Mouse (Mus musculus) limb, embryonic 11.5 days (tissue): ENCODE measurements around the gene Rsph3b. TPM values are rescaled to one million over a fixed set of nuclear protein-coding genes. Genes with fewer than 3 reads are reported as not detected.

Source experiments
- ATAC-seq: fragments of 200-750 bp; cut with Nextera tagmentation; 2 replicates; pipeline ENCODE4 v1.8.0; 2017; ENCODE audit warnings: low read depth; ENCODE audit not compliant: insufficient number of reproducible peaks, low FRiP score, low TSS enrichment
- DNase-seq: peaks from one replicate; pipeline ENCODE4 v3.0.0-alpha.2; 2015; ENCODE audit warnings: low spot score
- H3K27ac ChIP-seq: fragments of 300-500 bp; sonication (generic); replicated peaks from 2 replicates; pipeline ENCODE4 v1.5.1; 2014; ENCODE audit warnings: low read depth, mild to moderate bottlenecking, low read length
- H3K27me3 ChIP-seq: fragments of 300-500 bp; sonication (generic); 2 replicates; pipeline ENCODE4 v1.6.1; 2014; ENCODE audit warnings: mild to moderate bottlenecking, low read length, mixed read lengths; ENCODE audit not compliant: control insufficient read depth, insufficient read depth
- H3K36me3 ChIP-seq: fragments of 300-500 bp; sonication (generic); 2 replicates; pipeline ENCODE4 v1.6.1; 2014; ENCODE audit warnings: mild to moderate bottlenecking, low read length, moderate library complexity, mixed read lengths; ENCODE audit not compliant: control insufficient read depth, insufficient read depth
- H3K4me1 ChIP-seq: fragments of 300-500 bp; sonication (generic); 2 replicates; pipeline ENCODE4 v1.6.1; 2014; ENCODE audit warnings: low read length, mixed read lengths; ENCODE audit not compliant: control insufficient read depth, insufficient read depth
- H3K4me2 ChIP-seq: fragments of 300-500 bp; sonication (generic); 2 replicates; pipeline ENCODE4 v1.6.1; 2014; ENCODE audit warnings: low read depth, mild to moderate bottlenecking, moderate library complexity; ENCODE audit not compliant: severe bottlenecking
- H3K4me3 ChIP-seq: fragments of 300-500 bp; sonication (generic); 2 replicates; pipeline ENCODE4 v1.5.1; 2014; ENCODE audit warnings: low read depth, low read length
- H3K9ac ChIP-seq: fragments of 300-500 bp; sonication (generic); 2 replicates; pipeline ENCODE4 v1.6.1; 2014; ENCODE audit warnings: mild to moderate bottlenecking, low read length
- H3K9me3 ChIP-seq: fragments of 300-500 bp; sonication (generic); 2 replicates; pipeline ENCODE4 v1.6.1; 2016; ENCODE audit warnings: low read length; ENCODE audit not compliant: control insufficient read depth
- WGBS: fragments of 180-500 bp; shearing (Covaris S2); extraction: QIAGEN DNeasy Blood & Tissue Kit; methylation state at CpG from one replicate; pipeline ENCODE4 v1.1.7; 2014; 5-methylcytosine and 5-hydroxymethylcytosine counted together
- polyA plus RNA-seq: library from polyadenylated mRNA; unstranded; fragments of >200 nt; fragmentation: Nextera tagmentation; extraction: Ambion mirVana; gene quantifications from 2 replicates; pipeline ENCODE4 v1.2.1, GENCODE M21; 2014

The Rsph3b gene
- polyA plus RNA-seq, 1 experiment from 2014 or later, result 41.9 TPM

DNA sequence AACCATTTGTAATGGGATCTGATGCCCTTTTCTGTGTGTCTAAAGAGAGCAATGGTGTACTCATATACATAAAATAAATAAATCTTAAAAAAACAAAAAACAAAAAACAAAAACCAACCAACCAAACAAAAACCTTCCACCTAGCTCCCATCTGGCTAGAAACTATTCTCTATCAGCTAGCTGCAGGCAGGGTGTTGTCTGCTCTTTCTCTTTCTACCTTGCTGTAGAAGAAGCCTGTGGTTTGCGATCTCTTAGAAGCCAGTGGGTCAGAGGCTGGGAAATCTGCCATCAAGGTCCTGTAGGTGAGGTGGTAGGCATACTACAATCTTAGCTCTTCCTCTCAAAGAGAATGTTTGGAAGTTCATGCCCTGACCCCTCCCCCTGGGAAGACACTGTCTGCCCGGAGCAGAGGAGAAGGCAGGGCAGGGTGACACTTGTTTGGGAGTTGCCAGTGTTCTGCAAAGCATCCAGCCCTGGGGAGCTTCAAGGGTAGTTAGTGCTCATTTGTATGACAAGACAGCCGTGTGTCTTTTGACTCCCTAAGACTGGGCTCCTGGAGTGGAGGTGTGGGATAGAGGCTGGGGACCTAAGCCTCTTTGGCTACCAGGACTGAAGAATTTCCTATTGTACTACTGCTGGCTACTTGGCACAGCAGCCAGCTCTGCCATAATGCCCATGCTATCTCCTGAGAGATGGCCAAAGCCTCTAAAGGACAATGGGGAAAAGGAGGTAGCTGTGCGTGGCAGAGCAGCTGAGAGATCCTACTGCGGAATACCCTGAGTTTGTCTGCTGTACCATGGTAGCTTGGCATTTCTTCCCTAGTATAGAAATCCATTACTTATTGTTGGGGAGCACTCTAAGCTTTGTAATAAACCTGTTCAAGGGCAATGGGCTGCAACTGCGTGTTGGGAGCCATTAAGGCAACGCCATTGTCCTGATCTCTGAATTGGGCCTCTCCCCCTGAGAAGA is 56.2 kb downstream of the Rsph3b start:
- no peak overlapping the region for H3K27ac ChIP-seq
- H3K9ac ChIP-seq, result no peak overlapping the region
- 81% methylated on average over 7 of the region's 7 CpGs for WGBS
- no peaks in the 10 kb centered on the region for H3K9me3 ChIP-seq
- H3K4me1 ChIP-seq, result no peaks in the 10 kb centered on the region
- H3K27me3 ChIP-seq, result no peaks in the 10 kb centered on the region
- no peaks in the 10 kb centered on the region for H3K36me3 ChIP-seq
- DNase-seq (no peak), ATAC-seq (no peak)
- no peak overlapping the region for H3K4me3 ChIP-seq
- no peak overlapping the region for H3K4me2 ChIP-seq

DNA sequence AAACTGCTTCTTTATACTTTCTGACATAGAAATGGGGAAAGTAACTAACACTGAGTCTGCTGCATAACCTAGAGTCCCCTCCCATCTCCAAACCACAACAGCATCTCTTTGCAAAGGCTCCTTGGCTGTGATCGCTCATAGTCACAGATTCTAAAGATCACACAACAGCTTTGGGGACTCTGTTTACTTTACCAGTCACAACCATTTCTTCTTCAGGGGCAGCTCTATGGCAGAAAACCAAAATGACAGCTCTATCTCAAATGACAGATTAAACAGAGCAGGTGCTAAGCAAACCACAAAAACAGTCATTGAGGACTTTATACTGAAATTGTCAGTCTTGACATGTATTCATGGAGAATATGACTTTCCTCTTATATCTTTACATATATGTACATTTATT is 62.0 kb downstream of the Rsph3b start:
- Histone ChIP-seq H3K4me3 (no peak overlapping the region), H3K4me1 (no peaks in the 10 kb centered on the region), H3K36me3 (no peaks in the 10 kb centered on the region), H3K4me2 (no peak overlapping the region), H3K9ac (no peak overlapping the region), H3K27me3 (no peaks in the 10 kb centered on the region), H3K27ac (no peak overlapping the region), H3K9me3 (no peaks in the 10 kb centered on the region)
- ATAC-seq (no peak), DNase-seq (no peak)
- WGBS, result 91% methylated on average over 1 of the region's 1 CpGs

DNA sequence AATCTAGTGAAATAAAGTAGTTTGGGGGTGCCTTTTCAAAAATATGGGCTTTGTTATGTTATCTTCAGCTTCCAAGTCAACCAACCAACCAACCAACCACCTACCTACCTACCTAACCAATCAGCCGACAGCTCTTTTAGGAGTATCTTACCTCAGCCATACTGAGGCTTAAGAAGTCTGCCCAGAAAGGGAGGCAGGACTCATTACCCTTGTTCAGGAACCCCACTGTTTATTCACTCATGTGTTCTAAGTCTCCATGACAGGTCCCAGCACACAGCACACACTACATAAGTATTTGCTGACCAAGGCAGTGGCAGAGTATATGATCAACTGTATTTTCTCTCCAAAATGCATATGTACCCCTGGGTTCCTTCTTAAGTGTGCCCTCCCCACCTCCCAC is 64.0 kb downstream of the Rsph3b start:
- Histone ChIP-seq H3K9me3 (no peaks in the 10 kb centered on the region), H3K4me3 (no peak overlapping the region), H3K36me3 (no peaks in the 10 kb centered on the region), H3K4me2 (no peak overlapping the region), H3K4me1 (no peaks in the 10 kb centered on the region), H3K27me3 (no peaks in the 10 kb centered on the region), H3K27ac (no peak overlapping the region), H3K9ac (no peak overlapping the region)
- ATAC-seq (no peak), DNase-seq (no peak)
- 83% methylated on average over 1 of the region's 1 CpGs for WGBS

DNA sequence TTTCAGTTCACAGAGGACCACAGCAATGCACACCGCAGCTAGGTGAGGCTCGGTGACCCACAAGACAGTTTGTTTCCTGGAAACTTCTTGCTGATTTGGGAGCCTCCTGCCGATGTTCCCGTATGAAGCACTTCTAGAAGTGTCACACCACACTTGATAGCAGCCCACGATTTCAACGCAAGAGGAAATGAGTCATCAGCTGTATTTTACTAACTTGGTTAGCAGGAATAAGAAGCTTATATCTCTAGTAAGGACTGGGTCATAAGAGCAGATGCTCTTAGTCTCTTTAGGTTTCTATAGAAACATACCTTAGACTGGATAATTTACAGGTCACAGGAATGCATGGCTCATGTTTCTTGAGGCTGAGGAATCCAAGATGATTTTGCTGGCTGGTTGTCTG is 67.2 kb downstream of the Rsph3b start:
- Histone ChIP-seq H3K4me1 (no peaks in the 10 kb centered on the region), H3K4me3 (no peak overlapping the region), H3K27me3 (no peaks in the 10 kb centered on the region), H3K27ac (no peak overlapping the region), H3K9me3 (no peaks in the 10 kb centered on the region), H3K36me3 (no peaks in the 10 kb centered on the region), H3K4me2 (no peak overlapping the region), H3K9ac (no peak overlapping the region)
- WGBS, result 92% methylated on average over 6 of the region's 6 CpGs
- DNase-seq (no peak), ATAC-seq (no peak)

DNA sequence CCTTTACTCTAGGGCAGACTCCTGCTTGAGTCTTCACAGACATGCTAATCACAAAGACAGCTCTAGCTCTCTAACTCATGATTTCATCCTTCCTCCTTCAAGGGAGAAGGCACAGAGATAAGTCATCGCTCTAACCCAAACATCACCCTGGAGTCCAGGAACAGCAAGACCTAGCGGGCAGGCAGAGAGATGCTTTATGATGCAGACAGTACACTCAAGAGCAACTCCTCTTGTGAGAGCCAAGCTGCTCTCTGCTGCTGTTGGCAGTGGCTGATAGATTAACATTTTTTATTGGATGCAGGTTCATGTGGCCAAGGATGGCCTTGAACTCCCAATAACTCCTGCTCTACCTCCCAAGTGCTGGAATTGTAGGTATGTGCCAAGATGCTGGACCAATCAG is 77.1 kb downstream of the Rsph3b start:
- no peak overlapping the region for H3K4me3 ChIP-seq
- no peak for ATAC-seq
- no peaks in the 10 kb centered on the region for H3K27me3 ChIP-seq
- no peak overlapping the region for H3K9ac ChIP-seq
- no peaks in the 10 kb centered on the region for H3K4me1 ChIP-seq
- no peak overlapping the region for H3K27ac ChIP-seq
- no peaks in the 10 kb centered on the region for H3K36me3 ChIP-seq
- no peak for DNase-seq
- WGBS, result 90% methylated on average over 2 of the region's 2 CpGs
- H3K9me3 ChIP-seq, result no peaks in the 10 kb centered on the region
- H3K4me2 ChIP-seq, result no peak overlapping the region

DNA sequence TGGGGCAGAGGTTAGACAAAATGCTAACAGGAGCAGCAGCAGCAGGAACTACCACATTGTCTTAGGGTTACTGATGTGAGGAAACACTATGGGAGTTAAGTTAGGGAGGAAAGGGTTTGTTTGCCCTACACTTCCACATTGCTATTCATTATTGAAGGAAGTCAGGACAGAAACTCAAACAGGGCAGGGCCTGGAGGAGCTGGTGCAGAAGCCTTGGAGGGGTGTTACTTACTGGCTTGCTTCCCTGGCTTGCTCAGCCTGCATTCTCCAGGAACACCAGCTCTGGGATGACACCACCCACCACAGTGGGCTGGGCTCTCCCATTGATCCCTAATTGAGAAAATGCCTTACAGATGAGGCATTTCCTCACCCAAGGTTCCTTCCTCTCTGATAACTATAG is 79.7 kb downstream of the Rsph3b start:
- no peaks in the 10 kb centered on the region for H3K27me3 ChIP-seq
- no peaks in the 10 kb centered on the region for H3K36me3 ChIP-seq
- no peak overlapping the region for H3K27ac ChIP-seq
- no peak overlapping the region for H3K4me3 ChIP-seq
- ATAC-seq (no peak), DNase-seq (no peak)
- H3K4me1 ChIP-seq, result peaks cover 3% of the 10 kb centered on the region
- no peak overlapping the region for H3K9ac ChIP-seq
- H3K9me3 ChIP-seq, result no peaks in the 10 kb centered on the region
- H3K4me2 ChIP-seq, result no peak overlapping the region

DNA sequence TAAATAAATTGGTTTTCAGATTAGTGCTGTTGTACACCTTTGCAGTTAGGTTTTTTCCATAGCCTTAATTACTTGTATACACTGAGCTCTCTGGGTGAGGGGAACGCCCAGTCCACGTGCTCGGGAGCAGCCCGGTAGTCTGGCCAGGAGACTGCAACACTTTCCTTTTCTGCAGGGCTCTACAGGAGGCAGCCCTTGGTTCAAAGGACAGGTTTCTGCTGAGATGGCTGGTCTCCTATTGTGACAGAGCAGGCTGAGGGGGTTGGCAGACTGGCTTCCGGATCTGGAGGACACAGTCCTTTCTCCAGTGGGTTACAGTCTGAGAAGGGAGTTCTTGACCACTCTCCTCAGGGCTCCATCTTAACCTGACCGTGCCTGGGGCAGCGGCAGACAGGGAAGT is 80.7 kb downstream of the Rsph3b start:
- H3K9ac ChIP-seq, result no peak overlapping the region
- no peaks in the 10 kb centered on the region for H3K36me3 ChIP-seq
- no peak overlapping the region for H3K27ac ChIP-seq
- no peak for ATAC-seq
- peaks cover 3% of the 10 kb centered on the region for H3K4me1 ChIP-seq
- no peak overlapping the region for H3K4me3 ChIP-seq
- no peak for DNase-seq
- H3K4me2 ChIP-seq, result no peak overlapping the region
- no peaks in the 10 kb centered on the region for H3K9me3 ChIP-seq
- no peaks in the 10 kb centered on the region for H3K27me3 ChIP-seq
- WGBS, result 22% methylated on average over 7 of the region's 7 CpGs

DNA sequence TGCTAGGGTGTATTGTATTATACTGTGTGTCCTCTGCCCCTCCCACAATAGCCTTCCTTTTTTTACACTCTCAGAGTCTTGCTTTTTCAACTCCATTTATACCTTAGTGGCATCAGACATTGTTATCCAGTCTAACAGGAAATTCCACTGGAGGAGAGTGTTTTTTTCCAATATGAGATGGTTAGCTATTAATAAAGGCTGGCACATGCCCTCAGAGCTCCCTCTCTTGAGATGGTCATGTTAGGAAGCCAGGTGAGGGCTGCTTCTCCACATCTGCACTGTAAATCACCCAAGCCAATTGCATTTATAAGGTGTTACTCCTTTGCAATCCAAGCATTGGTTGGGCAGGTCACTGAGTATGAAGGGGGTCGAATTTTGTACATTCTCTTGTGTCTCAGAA is 81.9 kb downstream of the Rsph3b start:
- no peak overlapping the region for H3K4me2 ChIP-seq
- H3K9ac ChIP-seq, result no peak overlapping the region
- H3K27me3 ChIP-seq, result 0 out of 2 replicates have a peak, but pooled peaks cover 2% of the 10 kb centered on the region
- peaks cover 6% of the 10 kb centered on the region for H3K4me1 ChIP-seq
- H3K4me3 ChIP-seq, result no peak overlapping the region
- DNase-seq, result no peak
- 52% methylated on average over 1 of the region's 1 CpGs for WGBS
- no peaks in the 10 kb centered on the region for H3K9me3 ChIP-seq
- no peak overlapping the region for H3K27ac ChIP-seq
- no peak for ATAC-seq
- H3K36me3 ChIP-seq, result no peaks in the 10 kb centered on the region

DNA sequence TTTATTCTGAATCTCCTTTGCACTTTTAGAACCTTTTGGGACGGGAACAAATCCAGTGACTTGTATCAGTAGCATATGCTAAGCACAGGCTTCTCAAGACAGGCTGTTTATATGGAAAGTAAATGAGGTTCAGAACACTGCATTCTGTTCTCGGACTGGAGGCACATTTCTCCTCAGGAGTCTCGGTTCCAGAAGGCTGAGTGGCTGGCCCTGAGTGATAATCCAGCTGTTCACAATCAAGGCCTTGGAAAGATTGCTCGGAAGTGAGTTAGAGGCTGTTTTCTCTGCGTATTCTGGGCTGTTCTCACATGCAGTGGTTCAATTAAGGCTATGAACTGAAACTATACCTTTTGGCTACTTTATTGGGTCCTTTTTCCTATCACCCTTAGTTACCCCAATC is 82.9 kb downstream of the Rsph3b start:
- DNase-seq (no peak), ATAC-seq (no peak)
- H3K27me3 ChIP-seq, result peaks cover 10% of the 10 kb centered on the region
- H3K27ac ChIP-seq, result no peak overlapping the region
- H3K4me1 ChIP-seq, result peaks cover 7% of the 10 kb centered on the region
- no peak overlapping the region for H3K4me3 ChIP-seq
- no peaks in the 10 kb centered on the region for H3K9me3 ChIP-seq
- WGBS, result 26% methylated on average over 5 of the region's 5 CpGs
- H3K9ac ChIP-seq, result no peak overlapping the region
- H3K36me3 ChIP-seq, result no peaks in the 10 kb centered on the region
- no peak overlapping the region for H3K4me2 ChIP-seq
